Mouse (Mus musculus) kidney, adult 2 months (tissue): ENCODE results near the gene Kif1bp.

Source experiments
- CTCF ChIP-seq: fragments of 200-500 bp; conservative IDR thresholded peaks from 2 replicates; pipeline ENCODE4 v1.5.1; 2011; ENCODE audit warnings: low read depth, mild to moderate bottlenecking, control low read depth, low read length, moderate library complexity, mixed read lengths; ENCODE audit not compliant: insufficient read depth, insufficient read length
- POLR2A ChIP-seq: fragments of 200-500 bp; IDR thresholded peaks from one replicate; pipeline ENCODE4 v1.6.1; 2011; ENCODE audit warnings: low read depth, low read length, control low read depth

DNA sequence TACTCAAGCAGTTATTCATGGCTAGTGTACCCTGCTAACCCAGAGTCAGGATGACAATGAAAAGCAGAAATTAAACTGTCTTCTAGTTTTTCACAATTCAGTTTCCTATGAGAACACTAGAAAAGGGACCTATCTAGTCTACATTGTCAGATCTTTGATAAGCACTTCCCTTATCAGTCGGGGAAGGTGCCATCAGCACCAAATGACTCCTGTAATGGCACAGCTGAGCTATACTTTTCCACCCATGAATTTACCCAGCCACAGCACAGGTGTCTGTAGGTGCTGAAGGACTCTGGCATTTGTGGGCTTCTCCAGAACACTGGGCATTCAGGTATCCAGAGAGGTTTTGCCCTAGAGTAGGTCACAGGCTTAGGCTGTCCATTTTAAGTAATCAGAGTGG lies 5.0 kb upstream of the Kif1bp start:
- TF ChIP-seq POLR2A (no peak), CTCF (no peak)
